Mouse (Mus musculus) heart, postnatal 36 days (tissue): ENCODE measurements at regions not wholly inside any gene's neighbourhood (a gene's known extent, or its start where the extent isn't known, plus 50 kb on each side); places are given as distances from the start of the nearest gene placed in this dataset.
A peak's percentile ranks its signal among the peaks of the same experiment; 100 is the strongest.

Experiments
- DNase-seq, 2 experiments: peaks; one replicate each; pipeline ENCODE4 v3.0.0; 2021 to 2022
- intact Hi-C: fragments of 180-260 bp; cut with DNase I; formaldehyde crosslinking; loops from one replicate; pipeline ENCODE4 v1.15.1; 2025

DNA sequence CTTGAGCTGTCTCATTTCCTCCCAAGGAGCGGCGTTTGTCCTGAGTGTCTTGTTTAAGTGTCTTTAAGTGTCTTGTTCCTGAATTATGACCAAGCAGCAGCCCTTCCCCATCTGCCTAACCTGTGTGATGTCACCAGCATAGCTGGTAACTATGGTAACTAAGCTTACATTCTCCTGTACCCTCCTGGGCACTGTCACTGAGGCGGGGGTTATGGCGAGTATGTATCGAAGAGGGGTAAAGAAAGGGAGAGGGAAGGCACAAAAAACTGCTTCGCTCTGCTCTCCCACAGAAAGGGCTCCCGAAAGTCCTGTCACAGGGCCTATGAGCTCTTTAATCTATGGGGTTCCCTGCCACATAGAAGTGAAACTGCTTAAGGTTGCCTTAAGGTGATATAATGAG is 89.6 kb downstream of the Ppp4r2 start:
- intact Hi-C loops = no loop called here
- DNase-seq = no peak

DNA sequence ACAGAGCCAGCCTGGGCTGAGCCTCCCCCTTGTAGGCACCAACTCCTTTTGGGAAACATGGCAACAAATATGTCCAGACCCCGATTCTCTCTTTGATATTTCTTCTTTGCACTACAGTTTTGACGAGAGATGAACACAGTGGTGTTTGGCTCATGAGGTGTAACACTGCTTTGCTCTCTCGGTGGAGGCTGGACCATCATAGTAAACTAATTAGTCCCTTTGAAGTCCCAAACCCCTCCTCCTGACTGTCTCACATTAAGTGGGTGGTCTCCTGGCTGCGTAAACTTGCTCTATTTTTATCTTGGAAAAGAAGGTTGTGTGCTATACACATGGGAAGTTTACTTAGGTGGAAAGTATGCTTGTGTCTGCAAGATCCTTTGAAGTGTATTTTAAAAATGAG is 90.3 kb downstream of the Ppp4r2 start:
- DNase-seq = no peak
- intact Hi-C loops = no loop called here

DNA sequence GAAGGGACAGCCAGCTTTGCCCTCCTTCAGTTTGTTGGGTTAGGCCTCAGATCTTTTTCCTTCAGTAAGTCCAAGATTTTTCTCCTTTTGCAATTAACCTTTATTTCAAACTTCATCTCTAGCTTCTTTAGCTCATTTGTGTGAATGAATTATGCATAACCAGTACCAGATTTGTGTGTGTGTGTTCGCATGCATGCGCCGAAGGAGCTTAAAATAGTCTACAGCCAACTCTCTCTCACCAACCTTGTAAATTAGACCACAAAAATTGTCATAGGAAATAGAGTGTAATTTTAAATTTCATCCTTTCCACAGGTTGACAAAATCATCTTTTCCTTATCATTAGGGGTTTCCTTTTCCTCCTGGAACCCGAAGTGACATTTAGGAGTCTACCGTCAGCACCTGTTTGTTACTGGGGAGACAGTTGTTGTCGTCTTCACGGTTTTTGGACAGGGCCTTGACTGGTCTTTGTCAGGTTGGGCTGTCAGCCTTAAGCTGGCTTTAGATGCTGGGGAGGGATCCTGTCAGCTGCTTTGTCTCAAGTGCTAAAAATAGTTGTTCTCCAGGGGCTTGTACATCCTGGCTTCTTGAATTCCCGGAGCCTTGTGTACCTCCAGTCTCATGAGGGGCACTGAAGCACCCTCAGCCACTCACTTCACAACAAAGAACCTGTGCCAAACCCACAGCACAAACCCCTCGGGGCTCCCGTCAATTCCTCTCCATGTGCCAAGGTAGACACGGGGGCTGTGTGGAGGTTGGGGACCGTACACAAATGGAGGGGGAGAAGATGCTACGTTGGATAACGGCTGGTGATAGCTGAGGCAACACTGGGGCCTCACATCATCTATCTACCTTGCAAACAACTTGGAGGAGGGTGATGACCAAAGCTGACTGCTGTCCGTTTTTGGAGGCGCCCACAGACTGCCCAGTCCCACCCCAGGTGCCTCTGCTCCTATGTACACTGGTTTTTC is 95.7 kb downstream of the Ppp4r2 start:
- intact Hi-C loops = no loop called here
- DNase-seq = no peak

DNA sequence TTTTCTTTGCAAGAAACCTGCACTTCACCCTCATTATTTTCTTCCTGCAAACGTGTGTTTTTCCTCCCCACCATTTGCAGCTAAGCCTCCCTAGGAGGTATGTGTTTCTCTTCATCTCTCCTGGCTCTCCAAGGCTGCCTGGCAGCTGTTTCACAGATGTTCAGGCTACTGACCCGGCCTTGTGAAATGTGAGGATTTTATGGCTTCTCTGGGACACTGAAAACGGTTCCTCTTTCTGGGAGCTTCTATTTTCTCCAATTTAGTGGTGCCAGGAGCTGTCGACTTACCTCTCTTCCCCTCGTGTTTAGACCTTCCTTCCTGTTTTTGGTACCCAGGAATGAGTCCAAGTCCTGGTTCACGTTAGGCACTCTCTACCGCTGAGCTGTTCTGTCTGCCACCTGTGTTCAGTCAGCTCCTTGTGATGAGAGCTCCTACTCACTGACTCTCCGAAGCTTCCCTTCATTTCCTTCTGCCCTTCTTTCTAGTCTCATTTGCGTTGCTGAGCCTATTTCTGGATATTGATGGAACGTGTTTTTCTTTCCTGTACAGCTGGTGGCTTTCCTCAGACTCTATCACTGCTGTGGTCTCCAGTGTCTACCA is 96.4 kb downstream of the Ppp4r2 start:
- intact Hi-C loops = no loop called here
- DNase-seq = peak in 1 of 2 experiments; percentile 2

DNA sequence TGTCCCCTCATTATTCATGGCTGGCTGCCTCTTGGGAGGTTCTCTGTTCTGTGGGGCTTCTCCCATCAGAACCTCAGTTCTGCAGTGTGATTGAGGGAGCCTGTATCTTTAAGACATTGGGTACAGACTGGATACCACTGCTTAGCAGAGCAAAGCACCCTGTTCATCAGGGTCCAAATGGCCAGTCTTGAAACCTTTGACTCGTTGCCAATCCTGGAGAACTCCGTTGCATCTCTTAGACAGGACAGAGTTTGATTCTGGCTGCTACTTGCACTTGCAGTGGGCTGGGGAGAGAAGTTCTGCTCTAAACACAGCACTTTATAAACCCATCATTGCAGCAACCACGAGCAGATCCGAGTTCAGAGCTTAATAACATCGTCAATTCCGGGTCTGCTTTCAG is 97.3 kb downstream of the Ppp4r2 start:
- intact Hi-C loops = no loop called here
- DNase-seq = no peak

DNA sequence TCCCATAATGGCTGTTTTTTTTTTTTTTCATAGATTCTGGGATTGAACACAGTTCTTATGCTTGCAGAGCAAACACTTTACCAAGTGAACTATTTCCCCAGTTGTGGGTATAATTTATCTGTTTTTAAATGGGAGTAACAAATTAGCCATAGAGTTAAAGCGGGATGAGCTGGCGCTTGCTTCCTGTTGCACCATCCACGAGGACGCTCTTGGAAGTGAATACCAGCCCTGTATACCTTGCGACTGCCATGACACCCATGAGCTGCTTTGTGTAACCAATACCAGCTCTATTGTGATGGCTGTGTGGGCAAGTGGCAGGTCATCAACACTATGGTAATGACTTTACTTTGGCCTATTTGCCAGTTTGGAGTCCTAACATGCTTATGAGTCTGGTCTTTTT is 101.0 kb downstream of the Ppp4r2 start:
- DNase-seq = no peak
- intact Hi-C loops = no loop called here

DNA sequence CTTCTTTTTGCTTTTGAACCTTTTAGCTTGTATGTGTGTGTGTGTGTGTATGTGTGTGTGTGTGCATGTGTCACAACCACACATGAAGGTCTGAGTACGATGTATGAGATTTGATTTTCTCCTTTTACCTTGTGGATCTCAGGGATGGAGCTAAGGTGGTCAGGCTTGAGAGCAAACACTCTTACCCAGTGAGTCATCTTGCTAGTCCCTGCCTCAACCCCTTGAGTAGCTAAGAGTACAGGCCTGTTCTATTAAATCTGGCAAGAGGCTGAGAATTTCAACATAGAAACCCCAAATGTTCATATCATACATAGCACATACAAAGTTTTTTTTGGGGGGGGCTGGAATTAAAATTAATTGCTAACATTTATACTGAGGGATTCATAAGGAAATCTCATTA is 104.4 kb downstream of the Ppp4r2 start:
- DNase-seq = no peak
- intact Hi-C loops = no loop called here

DNA sequence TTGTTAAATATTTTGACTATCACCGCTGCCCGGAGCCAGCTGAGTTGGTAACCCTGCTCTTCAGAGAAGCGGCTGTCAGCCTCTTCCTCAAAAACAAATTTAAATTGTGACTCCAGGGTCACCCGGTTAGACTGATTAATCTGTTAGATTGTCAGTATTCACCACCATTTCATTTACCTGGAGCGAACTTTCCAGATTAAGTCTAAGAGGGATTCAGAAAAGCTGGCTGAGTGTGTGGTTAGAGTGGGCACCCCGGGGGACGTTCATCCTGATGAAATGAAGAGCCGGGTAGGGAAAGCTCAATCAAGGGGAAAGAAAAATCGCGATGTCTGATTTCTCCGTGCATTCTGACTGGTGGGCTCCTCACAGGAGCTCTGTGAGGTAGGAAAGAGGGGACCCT is 105.0 kb downstream of the Ppp4r2 start:
- intact Hi-C loops = no loop called here
- DNase-seq = no peak

DNA sequence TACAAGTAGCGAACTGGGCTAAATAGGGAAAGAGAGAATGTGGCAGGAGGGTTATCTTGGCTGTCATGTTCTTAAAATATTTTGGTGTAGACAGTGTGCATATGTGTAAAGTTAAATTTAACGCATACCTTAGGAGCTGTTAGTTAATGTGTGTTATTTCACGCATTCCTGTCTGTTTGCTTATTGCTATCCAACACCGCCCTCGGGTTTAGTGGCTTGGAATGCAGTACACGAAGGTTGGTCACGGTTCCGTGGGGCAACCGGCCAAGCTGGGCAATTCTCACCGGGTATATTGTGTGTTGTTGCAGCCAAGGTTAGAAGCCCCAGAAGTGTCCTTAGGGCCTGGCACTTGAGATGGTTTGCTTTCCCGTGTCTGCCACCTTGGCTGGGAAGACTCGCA is 105.6 kb downstream of the Ppp4r2 start:
- intact Hi-C loops = no loop called here
- DNase-seq = no peak

DNA sequence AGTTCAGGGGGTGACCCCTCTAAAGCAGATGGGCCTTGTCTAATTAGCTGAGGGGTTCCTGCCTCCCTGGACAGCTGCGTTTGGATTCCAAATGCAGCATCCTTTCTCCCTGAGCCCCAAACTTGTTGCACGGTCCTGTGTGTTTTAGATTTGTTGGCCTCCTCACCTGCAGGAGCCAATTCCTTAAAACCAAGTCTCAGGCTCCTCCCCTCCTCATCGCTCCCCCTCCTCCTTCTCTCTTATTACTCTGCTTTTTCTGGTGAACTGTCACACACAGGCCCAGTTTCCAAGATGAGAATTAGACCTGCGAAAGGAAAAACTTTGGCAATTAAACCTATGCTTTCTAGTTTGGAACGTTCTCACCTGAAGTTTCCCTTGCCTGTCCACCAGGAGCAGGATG is 106.3 kb downstream of the Ppp4r2 start:
- no peak for DNase-seq
- intact Hi-C loops = no loop called here

DNA sequence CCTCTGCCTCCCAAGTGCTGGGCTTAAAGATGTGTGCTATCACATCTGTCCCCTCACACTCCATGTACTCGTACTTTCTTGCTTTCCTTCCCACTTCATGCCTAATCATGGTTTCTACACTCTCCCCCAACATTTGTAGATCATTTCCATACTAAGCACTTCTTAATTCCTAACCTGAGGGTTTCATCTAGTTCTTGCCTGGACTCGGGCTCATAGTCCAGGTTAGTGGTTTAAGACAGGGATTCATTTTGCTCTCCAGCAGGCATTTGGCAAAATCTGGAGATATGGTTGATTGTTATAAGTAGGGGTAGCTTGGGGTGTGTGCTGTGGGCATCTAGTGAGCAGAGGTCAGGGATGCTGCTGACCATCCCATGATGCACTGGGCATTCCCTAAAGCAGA is 108.3 kb downstream of the Ppp4r2 start:
- intact Hi-C loops = no loop called here
- no peak for DNase-seq

DNA sequence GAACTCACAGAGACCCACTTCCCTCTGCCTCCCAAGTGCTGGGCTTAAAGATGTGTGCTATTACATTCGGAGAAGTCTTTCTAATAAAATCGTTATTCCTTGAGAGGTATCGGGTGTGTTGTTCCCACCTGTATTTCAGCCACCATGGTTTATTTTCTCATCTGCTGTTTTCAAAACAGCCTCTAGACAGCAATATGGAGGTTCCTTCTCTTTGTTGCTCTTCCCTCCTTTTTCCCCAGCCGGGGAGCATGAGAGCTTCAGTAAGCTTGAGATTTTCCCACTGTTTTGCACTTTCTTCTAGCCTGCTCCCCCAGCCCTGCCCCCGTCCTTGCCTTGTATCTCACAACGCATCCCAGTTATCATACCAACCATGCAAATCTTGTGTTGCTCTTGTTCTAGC is 109.5 kb downstream of the Ppp4r2 start:
- intact Hi-C loops = no loop called here
- no peak for DNase-seq

DNA sequence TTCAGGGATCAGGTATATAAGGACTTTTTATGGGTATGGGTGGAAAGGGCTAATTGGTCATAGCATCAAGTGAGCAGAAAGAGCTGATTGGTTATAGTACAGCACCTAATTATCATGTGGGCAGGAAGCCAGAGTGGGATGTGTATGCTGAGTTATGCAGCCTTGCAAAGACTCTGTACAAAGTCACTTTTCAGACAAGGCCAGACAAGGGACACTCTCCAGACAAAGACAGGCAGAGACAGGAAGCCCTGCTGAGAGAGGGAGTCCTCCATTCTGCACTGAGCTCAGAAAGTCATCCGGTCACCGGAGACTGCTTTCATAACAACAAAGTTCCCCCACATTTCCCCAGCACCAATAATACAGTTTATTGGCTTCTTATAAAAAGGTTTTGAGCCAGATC is 112.4 kb downstream of the Ppp4r2 start:
- intact Hi-C loops = no loop called here
- DNase-seq = no peak

DNA sequence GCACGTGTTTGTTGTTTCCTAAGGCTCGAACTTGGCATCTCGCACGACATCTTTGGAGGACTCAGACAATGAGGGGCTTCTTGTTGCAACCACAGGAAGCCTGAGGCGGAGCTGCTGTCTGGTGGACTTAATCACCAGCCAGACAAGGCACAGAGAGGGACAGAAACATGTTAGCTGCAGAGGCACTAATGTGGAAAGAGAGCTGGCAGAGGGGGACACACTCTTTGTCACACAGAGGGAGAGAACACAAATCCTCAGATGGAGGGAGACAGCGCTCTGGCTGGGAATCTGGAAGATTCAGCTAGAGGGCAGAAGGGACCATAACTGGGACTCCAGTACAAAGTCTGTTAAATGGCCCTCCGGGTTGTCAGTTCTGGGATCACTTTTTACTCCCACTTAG is 114.9 kb downstream of the Ppp4r2 start:
- intact Hi-C loops = no loop called here
- no peak for DNase-seq

DNA sequence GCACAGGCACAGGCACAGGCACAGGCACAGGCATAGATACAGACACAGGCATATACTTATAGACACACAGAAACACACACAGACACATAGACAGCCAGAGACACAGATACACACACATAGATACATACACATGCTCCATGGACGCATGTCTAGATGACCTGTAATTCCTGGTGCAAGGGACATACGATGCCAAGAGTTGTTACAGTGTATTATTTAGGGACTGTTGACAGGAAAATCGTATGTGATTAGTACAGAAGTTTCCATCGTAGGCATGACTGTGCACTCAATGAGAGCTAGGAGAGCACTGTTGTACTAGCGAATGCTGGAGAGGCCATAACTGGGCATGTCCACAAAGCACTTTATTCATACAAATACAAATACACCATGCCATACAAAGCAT is 118.2 kb downstream of the Ppp4r2 start:
- no peak for DNase-seq
- intact Hi-C loops = no loop called here

DNA sequence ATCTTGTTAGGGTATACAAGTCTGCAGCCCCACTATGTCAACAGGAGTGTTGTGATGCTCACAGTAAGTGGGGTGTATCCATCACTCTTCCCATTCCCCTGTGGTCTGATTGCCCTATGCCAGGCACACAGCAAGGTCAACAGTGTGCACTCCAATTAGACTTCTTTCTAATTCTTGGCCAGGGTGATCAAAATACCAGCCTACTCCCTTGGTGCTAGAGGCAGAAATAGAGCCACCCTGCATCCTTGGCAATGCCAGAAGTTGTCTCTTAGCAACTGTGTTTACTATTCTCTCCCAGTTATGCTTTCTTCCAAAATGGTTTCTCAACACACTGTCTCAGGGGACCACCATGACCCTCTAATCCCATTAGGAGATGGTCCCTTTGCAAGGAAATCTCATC is 119.0 kb downstream of the Ppp4r2 start:
- intact Hi-C loops = no loop called here
- no peak for DNase-seq

DNA sequence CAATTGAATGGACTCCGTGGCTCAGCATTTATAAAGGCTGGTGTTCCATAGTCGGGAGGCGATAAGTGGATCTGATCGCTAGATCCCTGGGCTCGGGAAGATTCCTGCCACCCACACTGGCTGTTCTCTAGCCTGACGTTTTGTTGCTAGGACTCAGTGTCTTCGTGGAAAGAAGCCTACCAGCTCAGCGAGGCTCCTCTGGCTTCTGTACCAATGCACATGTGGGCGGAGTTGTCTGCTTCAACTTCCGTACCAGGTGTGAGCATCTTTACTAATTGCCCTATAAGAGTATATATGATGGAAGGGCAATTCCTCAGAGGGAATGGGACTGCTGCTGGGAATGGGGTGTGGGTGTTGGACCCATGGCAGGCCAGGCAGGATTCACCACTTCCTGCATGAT is 121.1 kb downstream of the Ppp4r2 start:
- intact Hi-C loops = no loop called here
- no peak for DNase-seq

DNA sequence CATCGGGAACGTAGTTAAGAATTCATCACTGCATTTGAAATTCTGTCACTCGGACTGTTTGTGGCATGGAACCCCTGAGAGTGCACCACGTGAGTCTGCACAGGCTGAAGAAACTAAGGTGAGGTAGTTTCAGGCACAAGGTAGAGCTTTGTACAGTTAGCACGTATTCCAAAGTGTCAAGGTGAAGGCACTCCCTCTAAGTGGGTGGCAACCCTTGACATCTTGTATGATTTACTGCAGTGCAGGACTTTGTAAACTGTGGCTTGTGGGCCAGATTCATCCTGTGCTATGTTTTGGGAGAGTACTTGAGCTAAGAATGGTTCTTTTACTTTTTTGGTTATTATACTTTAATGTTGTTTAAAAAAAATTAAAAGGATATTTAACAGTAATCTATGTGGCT is 133.1 kb downstream of the Ppp4r2 start:
- intact Hi-C loops = no loop called here
- DNase-seq = no peak

DNA sequence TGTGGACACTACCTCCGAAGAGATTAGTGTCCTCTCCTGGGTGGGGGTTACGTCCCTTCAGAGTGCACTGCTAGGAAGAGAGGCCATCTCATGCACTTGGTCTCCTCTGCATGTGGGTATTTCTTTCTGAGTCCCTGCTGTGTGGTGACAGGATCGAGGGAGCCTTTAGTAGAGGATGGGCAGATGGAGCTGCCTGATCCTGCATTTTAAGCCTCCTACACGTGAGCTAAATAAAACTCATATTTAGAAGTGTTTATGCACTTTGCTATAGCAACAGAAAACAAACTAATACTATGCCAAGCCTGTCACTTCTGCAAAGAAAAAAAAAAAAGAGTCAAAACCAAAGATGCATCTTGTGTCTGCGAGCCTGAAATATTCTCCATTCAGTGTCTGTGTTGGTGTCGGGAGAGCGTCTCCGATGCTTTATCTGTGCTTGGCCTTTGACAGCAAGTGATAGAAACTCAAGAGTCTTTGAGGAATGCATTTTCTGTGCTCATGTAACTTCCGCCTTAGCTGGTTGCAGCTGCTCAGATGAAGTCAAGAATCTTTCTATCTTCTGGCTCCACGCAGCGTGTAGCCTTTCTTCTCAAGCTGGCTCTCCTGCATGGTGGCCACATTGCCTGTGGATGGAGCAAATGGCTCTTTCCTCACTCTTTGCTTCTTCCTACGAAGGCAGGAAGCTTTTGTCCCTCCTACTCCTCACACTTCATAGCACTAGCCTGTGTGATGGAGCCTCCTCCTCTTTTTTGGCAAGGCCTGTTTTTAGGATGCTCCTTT is 134.8 kb downstream of the Ppp4r2 start:
- DNase-seq = no peak
- intact Hi-C loops = no loop called here

DNA sequence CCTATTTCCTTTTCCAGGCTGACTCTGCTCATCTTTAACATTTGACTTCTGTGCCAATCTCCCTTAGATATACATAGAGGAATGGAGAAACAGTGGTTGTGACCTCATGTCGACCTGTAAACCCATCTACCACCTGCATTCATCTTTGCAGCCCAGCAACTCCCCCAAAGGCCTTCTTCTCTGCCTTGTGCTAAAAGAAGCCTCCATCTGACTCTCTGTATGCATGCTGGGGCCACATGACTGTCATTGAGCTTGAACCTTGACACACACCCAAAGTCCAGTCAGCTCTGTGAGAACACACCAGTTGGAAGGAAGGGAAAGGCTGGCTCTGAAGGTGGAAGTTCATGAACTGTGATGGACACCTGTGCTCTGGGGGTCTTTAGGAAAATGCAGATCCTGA is 135.5 kb downstream of the Ppp4r2 start:
- no peak for DNase-seq
- intact Hi-C loops = no loop called here

DNA sequence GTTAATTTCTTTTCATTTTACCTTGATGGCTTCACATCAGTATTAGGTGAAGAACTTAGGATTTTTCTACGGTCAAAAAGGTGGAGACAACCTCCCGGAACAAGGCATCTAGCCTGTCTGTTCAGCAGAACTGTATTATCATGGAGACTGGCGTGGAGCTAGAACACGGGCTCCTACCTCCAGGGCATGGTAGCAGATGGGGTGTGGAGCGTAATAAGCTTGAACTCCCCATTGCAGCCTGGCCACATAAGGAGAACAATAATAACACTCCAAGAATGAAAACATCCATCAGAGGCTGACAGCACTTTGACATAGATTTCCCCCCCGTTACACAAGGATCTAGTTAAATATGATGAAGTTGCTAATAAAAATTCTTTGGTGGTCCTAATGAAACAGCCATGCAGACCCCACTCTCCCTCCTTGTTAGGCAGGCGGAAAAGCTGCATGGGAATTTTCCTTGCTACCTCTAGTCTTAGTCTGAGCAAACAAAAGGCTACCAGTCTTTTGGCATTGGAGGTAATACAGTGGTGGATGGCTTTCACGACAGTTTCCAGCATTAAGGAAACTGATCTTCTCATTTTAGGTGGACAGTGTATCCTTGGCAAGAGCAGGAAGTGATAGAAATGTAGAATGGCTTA is 137.5 kb downstream of the Ppp4r2 start:
- intact Hi-C loops = no loop called here
- no peak for DNase-seq
